13 mouse cellular contexts compared by ENCODE assay signal in the genomic region with DNA sequence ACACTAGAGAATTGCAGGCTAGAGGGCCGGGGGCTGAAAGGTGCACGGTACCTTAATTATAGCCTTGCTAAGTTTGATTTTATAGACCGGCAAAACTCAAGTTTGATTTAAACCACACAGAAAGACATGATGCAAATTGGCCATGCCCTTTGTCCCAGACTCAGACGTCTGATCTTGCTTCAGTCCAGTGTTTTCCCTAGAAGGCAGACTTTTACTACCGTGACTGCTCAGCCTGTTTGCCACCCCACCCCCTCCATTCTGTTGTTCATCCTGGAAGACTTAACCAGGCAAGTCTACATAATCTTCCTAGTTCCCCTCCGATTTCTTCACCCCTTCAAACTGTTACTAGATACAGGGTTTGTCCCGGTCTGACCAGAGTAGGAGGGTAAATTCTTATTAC. TPM values are rescaled to one million over a fixed set of nuclear protein-coding genes. Genes with fewer than 3 reads are reported as not detected.
DNase-seq lines count a peak whose midpoint lies in the region; ATAC-seq and TF ChIP-seq lines count a peak whose summit lies in the region.
"Had no signal": no experiment of that assay in that cellular context is flagged by ENCODE, and none has a peak within 500 bp of the region (broad histone marks: within the 10 kb centered on the region; RNA-seq: fewer than 3 reads in every experiment).

No protein-coding gene starts in this region.

- no peak for TF ChIP-seq CTCF in kidney, adult 2 months (conservative IDR thresholded peaks at IDR 0.05; ENCODE audit: insufficient read depth, insufficient read length, low read depth, low read length)
- no peak for TF ChIP-seq CTCF in intestine, postnatal 0 days (IDR thresholded peaks at IDR 0.05; ENCODE audit: low read depth)

- 44% methylated on average over 7 of the region's 7 CpGs for WGBS in kidney, adult 2 months
- 31% methylated on average over 7 of the region's 7 CpGs for WGBS in intestine, postnatal 0 days
- 6% methylated on average over 7 of the region's 7 CpGs for WGBS in limb, embryonic 14.5 days

- no peaks in the 10 kb centered on the region for H3K36me3 ChIP-seq in kidney, adult 2 months (ENCODE audit: control insufficient read depth, insufficient read depth, low read length)
- peaks cover 13% of the 10 kb centered on the region for H3K36me3 ChIP-seq in intestine, postnatal 0 days (ENCODE audit: control insufficient read depth, insufficient read depth)
- peaks cover 19% of the 10 kb centered on the region for H3K36me3 ChIP-seq in limb, embryonic 14.5 days (ENCODE audit: control insufficient read depth, insufficient read depth, low read length)
- H3K36me3 ChIP-seq: forebrain, embryonic 15.5 days had no signal

- H3K9me3 ChIP-seq in intestine, postnatal 0 days (ENCODE audit: control insufficient read depth): no peaks in the 10 kb centered on the region
- H3K9me3 ChIP-seq in limb, embryonic 14.5 days (ENCODE audit: control insufficient read depth, low read length): no peaks in the 10 kb centered on the region
- H3K9me3 ChIP-seq: forebrain, embryonic 15.5 days had no signal

- peak; percentile 57 for ATAC-seq in intestine, postnatal 0 days
- no peak for ATAC-seq in limb, embryonic 14.5 days (ENCODE audit: low FRiP score, low read depth)
- ATAC-seq in megakaryocyte progenitor cell, adult 5-6 weeks (replicated peaks; ENCODE audit: poor library complexity): no peak
- ATAC-seq: forebrain, embryonic 15.5 days; inflammation-experienced regulatory T-cells, adult 6 months had no signal

- no peak for TF ChIP-seq POLR2A in kidney, adult 2 months (IDR thresholded peaks at IDR 0.05; ENCODE audit: low read depth, low read length)
- no peak for TF ChIP-seq POLR2A in limb, embryonic 14.5 days (IDR thresholded peaks at IDR 0.05; ENCODE audit: borderline replicate concordance, extremely low read depth, insufficient read depth, insufficient read length)

- H3K4me3 ChIP-seq in kidney, adult 2 months (ENCODE audit: insufficient read depth, low read depth, low read length): no peak overlapping the region
- no peak overlapping the region for H3K4me3 ChIP-seq in intestine, postnatal 0 days (ENCODE audit: low read depth, low read length)
- no peak overlapping the region for H3K4me3 ChIP-seq in limb, embryonic 14.5 days (replicated peaks; ENCODE audit: low read length)

- peak; percentile 52 for DNase-seq in embryo, embryonic 10.5 days (ENCODE audit: low spot score)
- no peak for DNase-seq in embryo, embryonic 9.5 days (ENCODE audit: extremely low spot score)
- DNase-seq in kidney, adult 2 months: peak; percentile 55
- DNase-seq in kidney, adult 11 months: no peak
- DNase-seq in limb, embryonic 14.5 days (ENCODE audit: low spot score): no peak
- no peak for DNase-seq in gastrocnemius, postnatal 4 days (ENCODE audit: low spot score in 2 of 2)
- DNase-seq: layer of hippocampus, postnatal 36 days; spleen, adult 18-20 months had no signal

- peaks cover 10% of the 10 kb centered on the region for H3K4me1 ChIP-seq in kidney, adult 2 months (ENCODE audit: control insufficient read depth, insufficient read depth, low read length)
- H3K4me1 ChIP-seq in intestine, postnatal 0 days (replicated peaks; ENCODE audit: control insufficient read depth, insufficient read depth, low read length): 0 out of 2 replicates have a peak, but pooled peaks cover 3% of the 10 kb centered on the region
- peaks cover 49% of the 10 kb centered on the region for H3K4me1 ChIP-seq in limb, embryonic 14.5 days (ENCODE audit: control insufficient read depth, insufficient read depth, low read length)

- no peak overlapping the region for H3K9ac ChIP-seq in intestine, postnatal 0 days (ENCODE audit: low read depth, low read length)
- no peak overlapping the region for H3K9ac ChIP-seq in limb, embryonic 14.5 days (ENCODE audit: low read depth, low read length, severe bottlenecking)
- H3K9ac ChIP-seq: forebrain, embryonic 15.5 days; liver, embryonic 14.5 days had no signal

- no peaks in the 10 kb centered on the region for H3K27me3 ChIP-seq in kidney, adult 2 months (replicated peaks; ENCODE audit: control insufficient read depth, insufficient read depth, low read length)
- no peaks in the 10 kb centered on the region for H3K27me3 ChIP-seq in intestine, postnatal 0 days (replicated peaks; ENCODE audit: control insufficient read depth, insufficient read depth, low read length)
- no peaks in the 10 kb centered on the region for H3K27me3 ChIP-seq in limb, embryonic 14.5 days (ENCODE audit: control insufficient read depth, insufficient read depth, low read length)
- H3K27me3 ChIP-seq: forebrain, embryonic 15.5 days had no signal

- no peak overlapping the region for H3K27ac ChIP-seq in kidney, adult 2 months (ENCODE audit: insufficient read depth, low read depth, low read length)
- H3K27ac ChIP-seq in intestine, postnatal 0 days (ENCODE audit: low read depth, low read length): peak overlapping the region; percentile 72; the same call in 1 of the 2 replicates
- H3K27ac ChIP-seq in limb, embryonic 14.5 days (replicated peaks; ENCODE audit: low read depth, low read length): no peak overlapping the region
- H3K27ac ChIP-seq: forebrain, embryonic 15.5 days; liver, embryonic 14.5 days had no signal

- H3K4me2 ChIP-seq in intestine, postnatal 0 days (replicated peaks; ENCODE audit: low read depth): peak overlapping the region; percentile 98
- H3K4me2 ChIP-seq in limb, embryonic 14.5 days (replicated peaks; ENCODE audit: low read depth, low read length, severe bottlenecking): peak overlapping the region; percentile 94; the same call in 1 of the 2 replicates

RNA-seq across cellular contexts. Expression of a gene that starts 1.5 kb away (rescaled TPM):
- 43.1 and 44.9 TPM in 2 replicates for polyA plus RNA-seq in kidney, adult 2 months (2012; rRNA removed)
- polyA plus RNA-seq in intestine, postnatal 0 days (2015; fragmentation: Nextera tagmentation; extraction: Ambion mirVana): 15.9 and 19.4 TPM in 2 replicates
- polyA plus RNA-seq in limb, embryonic 14.5 days (2012; rRNA removed): 111 and 146 TPM in 2 replicates
- 102 and 116 TPM in 2 replicates for polyA plus RNA-seq in limb, embryonic 14.5 days (2014; fragmentation: Nextera tagmentation; extraction: Ambion mirVana)
- 0.12 and 0.68 TPM in 2 replicates for total RNA-seq in megakaryocyte progenitor cell, adult 5-6 weeks (2015)
- 0.47 and 0.54 TPM in 2 replicates for total RNA-seq in megakaryocyte progenitor cell, adult 5-6 weeks (2017)
- total RNA-seq in gastrocnemius, postnatal 4 days (2021): 10 to 100 TPM; 11.7 to 15.1 TPM

Comparison
In these comparisons a context has a peak if more than half of its experiments do, and no peak if none do; other contexts are left out.
1. DNase-seq: peak in embryo, embryonic 10.5 days (single experiment) and kidney, adult 2 months (single experiment); none in embryo, embryonic 9.5 days (single experiment), kidney, adult 11 months (single experiment), limb, embryonic 14.5 days (single experiment) and gastrocnemius, postnatal 4 days (0 of 2).